Mouse (Mus musculus) erythroblast, embryonic 14.5 days (primary cell): Measurements from ENCODE around the gene Olfr69.

Experiments used
- GATA1 ChIP-seq: IDR thresholded peaks from 2 replicates; pipeline ENCODE4 v1.6.1; 2012; ENCODE audit warnings: low read length, inconsistent platforms, mixed read lengths
- TAL1 ChIP-seq: IDR thresholded peaks from 3 replicates; pipeline ENCODE4 v1.6.1; 2012; ENCODE audit warnings: low read length, inconsistent platforms, mixed read lengths

DNA sequence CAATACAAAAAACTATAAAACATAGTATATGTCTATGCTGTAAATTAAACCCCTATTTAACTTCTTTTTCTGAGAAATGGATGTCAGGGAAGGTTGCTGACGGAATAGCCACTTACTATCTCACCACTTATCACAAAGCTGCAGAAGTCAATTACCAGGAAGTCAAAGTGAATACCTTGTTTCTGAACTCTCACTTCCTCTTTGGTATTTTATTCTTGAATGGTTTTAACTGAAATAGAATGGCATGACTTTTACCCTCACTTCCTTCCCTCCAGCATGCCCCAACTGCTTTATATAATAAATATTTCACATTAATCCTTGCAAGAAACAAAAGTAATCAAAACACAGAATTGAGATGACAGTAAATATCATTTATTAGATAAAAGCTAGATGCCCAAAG is 40.8 kb upstream of the Olfr69 start:
- no peak; the same call in 1 of the 2 replicates for TF ChIP-seq GATA1
- no peak for TF ChIP-seq TAL1
